ENCODE assay signal across 18 mouse cellular contexts in the genomic region with DNA sequence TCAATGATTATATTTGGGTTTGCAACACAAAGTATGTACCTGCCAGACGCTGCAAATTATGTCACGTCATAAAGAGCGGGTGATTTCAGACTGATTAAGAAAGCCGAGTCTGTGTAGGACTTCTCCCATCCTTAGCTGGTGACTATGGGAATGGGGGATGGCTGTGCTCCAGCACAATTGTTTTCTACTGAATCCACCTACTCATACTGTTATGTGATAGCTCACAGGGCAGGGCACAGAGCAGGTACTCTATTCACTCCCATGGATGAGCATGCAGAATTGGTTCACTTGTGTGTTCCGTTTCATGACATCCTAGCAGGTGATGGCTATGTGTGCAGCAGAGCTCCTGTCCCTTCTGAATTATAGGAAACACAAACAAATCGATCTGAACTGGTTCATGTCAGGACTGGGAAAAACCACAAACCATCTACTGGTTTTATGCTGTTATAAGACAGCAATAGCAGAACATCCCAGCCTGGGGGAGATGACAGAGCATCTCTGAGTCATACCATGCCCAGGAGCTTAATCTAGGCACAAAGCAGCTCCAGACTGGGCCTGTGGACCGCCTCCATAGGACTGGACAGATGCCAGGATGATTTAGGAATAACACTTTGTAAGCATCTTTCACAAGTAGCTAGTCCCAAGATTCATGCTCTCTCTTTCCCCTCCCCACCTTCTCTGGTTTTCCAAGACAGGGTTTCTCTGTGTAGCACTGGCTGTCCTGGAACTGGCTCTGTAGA. TPM values are rescaled to one million over a fixed set of nuclear protein-coding genes. Genes with fewer than 3 reads are reported as not detected.
DNase-seq lines count a peak whose midpoint lies in the region; ATAC-seq and TF ChIP-seq lines count a peak whose summit lies in the region.
"Had no signal": no experiment of that assay in that cellular context is flagged by ENCODE, and none has a peak within 500 bp of the region (broad histone marks: within the 10 kb centered on the region; RNA-seq: fewer than 3 reads in every experiment).

No protein-coding gene starts in this region.

- H3K79me2 ChIP-seq in myocyte (ENCODE audit: control insufficient read depth, insufficient read depth) = no peaks in the 10 kb centered on the region

- H3K36me3 ChIP-seq in myocyte (ENCODE audit: control insufficient read depth, insufficient read depth) = no peaks in the 10 kb centered on the region
- no peaks in the 10 kb centered on the region for H3K36me3 ChIP-seq in kidney, embryonic 16.5 days (ENCODE audit: insufficient read depth, low read length)
- H3K36me3 ChIP-seq in intestine, postnatal 0 days (ENCODE audit: control insufficient read depth, insufficient read depth) = no peaks in the 10 kb centered on the region
- H3K36me3 ChIP-seq: embryonic facial prominence, embryonic 12.5 days; forebrain, embryonic 15.5 days; intestine, embryonic 15.5 days had no signal

- no peak for TF ChIP-seq CTCF in intestine, postnatal 0 days (IDR thresholded peaks at IDR 0.05; ENCODE audit: low read depth)

- H3K27ac ChIP-seq in kidney, embryonic 16.5 days (ENCODE audit: low read length) = no peak overlapping the region
- H3K27ac ChIP-seq in intestine, postnatal 0 days (ENCODE audit: low read depth, low read length) = no peak overlapping the region
- H3K27ac ChIP-seq: embryonic facial prominence, embryonic 12.5 days; forebrain, embryonic 15.5 days; intestine, embryonic 15.5 days; stomach, postnatal 0 days had no signal

- H3K9ac ChIP-seq in kidney, embryonic 16.5 days (replicated peaks; ENCODE audit: low read length) = no peak overlapping the region
- no peak overlapping the region for H3K9ac ChIP-seq in intestine, postnatal 0 days (ENCODE audit: low read depth, low read length)
- H3K9ac ChIP-seq: embryonic facial prominence, embryonic 12.5 days; forebrain, embryonic 15.5 days; intestine, embryonic 15.5 days had no signal

- H3K27me3 ChIP-seq in myocyte (ENCODE audit: control insufficient read depth, insufficient read depth, insufficient read length) = no peaks in the 10 kb centered on the region
- no peaks in the 10 kb centered on the region for H3K27me3 ChIP-seq in kidney, embryonic 16.5 days (ENCODE audit: insufficient read depth, low read length)
- H3K27me3 ChIP-seq in intestine, postnatal 0 days (replicated peaks; ENCODE audit: control insufficient read depth, insufficient read depth, low read length) = no peaks in the 10 kb centered on the region
- H3K27me3 ChIP-seq: embryonic facial prominence, embryonic 12.5 days; forebrain, embryonic 15.5 days; intestine, embryonic 15.5 days had no signal

- no peak for ATAC-seq in kidney, embryonic 16.5 days (ENCODE audit: low FRiP score, low TSS enrichment)
- no peak for ATAC-seq in intestine, postnatal 0 days
- ATAC-seq: forebrain, embryonic 15.5 days; intestine, embryonic 15.5 days; midbrain, embryonic 16.5 days had no signal

- H3K9me3 ChIP-seq in kidney, embryonic 16.5 days (ENCODE audit: low read length) = no peaks in the 10 kb centered on the region
- H3K9me3 ChIP-seq in intestine, postnatal 0 days (ENCODE audit: control insufficient read depth) = no peaks in the 10 kb centered on the region
- H3K9me3 ChIP-seq: embryonic facial prominence, embryonic 12.5 days; forebrain, embryonic 15.5 days; intestine, embryonic 15.5 days had no signal

- H3K4me1 ChIP-seq in kidney, embryonic 16.5 days (ENCODE audit: insufficient read depth, low read length) = no peaks in the 10 kb centered on the region
- no peaks in the 10 kb centered on the region for H3K4me1 ChIP-seq in intestine, postnatal 0 days (replicated peaks; ENCODE audit: control insufficient read depth, insufficient read depth, low read length)
- H3K4me1 ChIP-seq: embryonic facial prominence, embryonic 12.5 days; forebrain, embryonic 15.5 days; intestine, embryonic 15.5 days had no signal

- H3K4me3 ChIP-seq in myocyte = no peak overlapping the region
- no peak overlapping the region for H3K4me3 ChIP-seq in kidney, embryonic 16.5 days (ENCODE audit: low read length)
- H3K4me3 ChIP-seq in intestine, postnatal 0 days (ENCODE audit: low read depth, low read length) = no peak overlapping the region
- H3K4me3 ChIP-seq: embryonic facial prominence, embryonic 12.5 days; forebrain, embryonic 15.5 days; intestine, embryonic 15.5 days had no signal

- H3ac ChIP-seq in myocyte (ENCODE audit: control insufficient read depth, insufficient read length) = no peak overlapping the region

- no peak for TF ChIP-seq POLR2A in myocyte (IDR thresholded peaks at IDR 0.05; ENCODE audit: insufficient read length, low read depth)

- peak; percentile 24 for DNase-seq in Muller cell, postnatal 12 days (ENCODE audit: inconsistent ontology term)
- peak; percentile 13 for DNase-seq in fat pad, adult 2 months (ENCODE audit: extremely low read depth, low read depth, low spot score)
- peak; percentile 32 for DNase-seq in layer of hippocampus, adult 9-10 months (ENCODE audit: low spot score)
- DNase-seq in retina, embryonic 14.5 days (ENCODE audit: low spot score) = no peak
- DNase-seq: adrenal gland, postnatal 14 days; cerebellum, postnatal 25 days; heart, postnatal 4 days had no signal

- H3K4me2 ChIP-seq in myocyte (ENCODE audit: low read depth) = peak overlapping the region; percentile 52
- no peak overlapping the region for H3K4me2 ChIP-seq in kidney, embryonic 16.5 days (replicated peaks; ENCODE audit: low read depth, low read length)
- H3K4me2 ChIP-seq in intestine, postnatal 0 days (replicated peaks; ENCODE audit: low read depth) = no peak overlapping the region
- H3K4me2 ChIP-seq: embryonic facial prominence, embryonic 12.5 days; forebrain, embryonic 15.5 days; intestine, embryonic 15.5 days had no signal

- WGBS in kidney, embryonic 16.5 days = 78% methylated on average over 7 of the region's 7 CpGs
- WGBS in intestine, postnatal 0 days = 77% methylated on average over 7 of the region's 7 CpGs

TF ChIP-seq in myocyte, 11 proteins besides CTCF, POLR2A, EP300 and RAD21:
- no peak for TF ChIP-seq MYOD1 (IDR thresholded peaks at IDR 0.05; ENCODE audit: control insufficient read depth in 1 of 3, insufficient read length in 2 of 3, low read depth in 2 of 3)
- TF ChIP-seq SRF (IDR thresholded peaks at IDR 0.05; ENCODE audit: control insufficient read depth, insufficient read length, low read depth) = no peak
- TF ChIP-seq REST (IDR thresholded peaks at IDR 0.05; ENCODE audit: insufficient read depth, insufficient read length) = no peak
- no peak for TF ChIP-seq MYOG (IDR thresholded peaks at IDR 0.05; ENCODE audit: control insufficient read depth in 1 of 3, insufficient read depth in 1 of 3, insufficient read length in 2 of 3, low read depth in 2 of 3)
- TF ChIP-seq CEBPB (IDR thresholded peaks at IDR 0.05; ENCODE audit: insufficient read depth, poor library complexity, severe bottlenecking) = no peak
- TF ChIP-seq TCF12 (IDR thresholded peaks at IDR 0.05; ENCODE audit: insufficient read depth, poor library complexity, severe bottlenecking) = no peak
- TF ChIP-seq E2F4 (IDR thresholded peaks at IDR 0.05; ENCODE audit: insufficient read depth) = no peak
- no peak for TF ChIP-seq TCF3 (IDR thresholded peaks at IDR 0.05; ENCODE audit: insufficient read length, low read depth)

RNA-seq across cellular contexts. Expression of a gene that starts 20.1 kb away (rescaled TPM):
- 0.06 TPM for polyA plus RNA-seq in myocyte (2012; fragmentation: generic; extraction: Trizol)
- polyA plus RNA-seq in kidney, embryonic 16.5 days (2015; fragmentation: Nextera tagmentation; extraction: Ambion mirVana) = not detected in 2 replicates
- polyA plus RNA-seq in intestine, postnatal 0 days (2015; fragmentation: Nextera tagmentation; extraction: Ambion mirVana) = not detected in 2 replicates
- polyA plus RNA-seq: liver, embryonic 16.5 days; neural tube, embryonic 14.5 days; small intestine, adult 2 months; stomach, postnatal 0 days had no signal
